Mouse (Mus musculus) ES-E14 (cell line): ENCODE measurements around the gene Tbck.

Source experiments
- MAFK ChIP-seq: IDR thresholded peaks from 2 replicates; pipeline ENCODE4 v1.6.1; 2014; ENCODE audit warnings: mild to moderate bottlenecking, low read depth, low read length, inconsistent platforms; ENCODE audit not compliant: insufficient read depth
- ZNF384 ChIP-seq: IDR thresholded peaks from 2 replicates; pipeline ENCODE4 v1.6.1; 2012; ENCODE audit warnings: low read depth, low read length, inconsistent platforms

- TF ChIP-seq ZNF384 (no peak), MAFK (no peak)
Observed at GRCm38 (mm10) chr3:132876011-132876708, 192.2 kb downstream of the Tbck start.
